Mouse (Mus musculus): ENCODE results near the gene Dcbld2.

GRCm38 (mm10) chr16:58516960-58517798 lies 108.9 kb downstream of the Dcbld2 start:
- no peak for TF ChIP-seq CTCF (IDR thresholded peaks at IDR 0.05; ENCODE audit: borderline replicate concordance, control insufficient read depth, extremely low read depth, insufficient read depth, low read length, poor library complexity)
- TF ChIP-seq POLR2A (IDR thresholded peaks at IDR 0.05; ENCODE audit: control insufficient read depth, extremely low read depth, insufficient read depth, low read length, poor library complexity), result no peak

All from thymus, adult 2 months (tissue).